In genomic region chr10:52934615-52935014, GRCm38 (mm10) we compare ENCODE assay signal across 26 mouse cellular contexts.
"Had no signal": no experiment of that assay in that cellular context is flagged by ENCODE, and none has a peak within 500 bp of the region (broad histone marks: within the 10 kb centered on the region; RNA-seq: fewer than 3 reads in every experiment).

No protein-coding gene starts in this region.

- ATAC-seq: forebrain, embryonic 13.5 days; forebrain, embryonic 14.5 days; forebrain, embryonic 15.5 days; forebrain, embryonic 16.5 days; forebrain, postnatal 0 days had no signal

- DNase-seq: cerebellum, postnatal 10 days; cerebellum, postnatal 14 days; cerebellum, postnatal 25 days; cerebellum, postnatal 36 days; embryo, embryonic 11 days; forebrain, postnatal 0 days; gastrocnemius, adult 2 months; gastrocnemius, postnatal 10 days; gastrocnemius, postnatal 14 days; gastrocnemius, postnatal 25 days; gastrocnemius, postnatal 36 days; heart, adult 11 months; heart, adult 18-20 months; heart, adult 2 months had no signal

- H3K27me3 ChIP-seq: embryonic facial prominence, embryonic 12.5 days; embryonic facial prominence, embryonic 13.5 days; embryonic facial prominence, embryonic 15.5 days; forebrain, embryonic 12.5 days; forebrain, embryonic 13.5 days; forebrain, embryonic 15.5 days had no signal

- H3K4me3 ChIP-seq: embryonic facial prominence, embryonic 10.5 days; embryonic facial prominence, embryonic 12.5 days; embryonic facial prominence, embryonic 13.5 days; embryonic facial prominence, embryonic 15.5 days; erythroblast, embryonic 14.5 days; forebrain, embryonic 10.5 days; forebrain, embryonic 12.5 days; forebrain, embryonic 13.5 days; forebrain, embryonic 15.5 days; gastrocnemius, adult 2 months; heart, adult 2 months; heart, embryonic 10.5 days had no signal

- H3K4me1 ChIP-seq: embryonic facial prominence, embryonic 10.5 days; embryonic facial prominence, embryonic 12.5 days; embryonic facial prominence, embryonic 13.5 days; embryonic facial prominence, embryonic 15.5 days; forebrain, embryonic 10.5 days; forebrain, embryonic 12.5 days; forebrain, embryonic 13.5 days; forebrain, embryonic 15.5 days; heart, embryonic 10.5 days had no signal

- H3K27ac ChIP-seq: embryonic facial prominence, embryonic 10.5 days; embryonic facial prominence, embryonic 12.5 days; embryonic facial prominence, embryonic 13.5 days; embryonic facial prominence, embryonic 15.5 days; forebrain, embryonic 10.5 days; forebrain, embryonic 12.5 days; forebrain, embryonic 13.5 days; forebrain, embryonic 15.5 days; gastrocnemius, adult 2 months; heart, adult 2 months; heart, embryonic 10.5 days had no signal
